Mouse (Mus musculus): ENCODE results near the gene Hnrnpa3. TPM values are rescaled to one million over a fixed set of nuclear protein-coding genes. Genes with fewer than 3 reads are reported as not detected.
A peak's percentile ranks its signal among the peaks of the same experiment; 100 is the strongest.

Gene Hnrnpa3
- polyA plus RNA-seq, 1 experiment from 2014 or later = 310 TPM

GRCm38 (mm10) chr2:75702588-75702976, 43.5 kb downstream of the Hnrnpa3 start:
- DNase-seq (ENCODE audit: low spot score, missing footprints) (no peak), ATAC-seq (ENCODE audit: low FRiP score) (no peak)
- no peaks in the 10 kb centered on the region for H3K9me3 ChIP-seq (ENCODE audit: control insufficient read depth, low read length)
- peak overlapping the region; percentile 63 for H3K4me3 ChIP-seq (ENCODE audit: low read depth, low read length)
- peaks cover 16% of the 10 kb centered on the region for H3K4me1 ChIP-seq (ENCODE audit: control insufficient read depth, insufficient read depth, low read length)
- H3K36me3 ChIP-seq (ENCODE audit: control insufficient read depth, insufficient read depth, low read length) = no peaks in the 10 kb centered on the region
- no peaks in the 10 kb centered on the region for H3K27me3 ChIP-seq (ENCODE audit: control insufficient read depth, insufficient read depth, low read length)
- H3K4me2 ChIP-seq = peak overlapping the region; percentile 76
- 46% methylated on average over 5 of the region's 5 CpGs for WGBS
- H3K9ac ChIP-seq (ENCODE audit: low read length) = peak overlapping the region; percentile 76; the same call in 1 of the 2 replicates
- no peak overlapping the region for H3K27ac ChIP-seq (ENCODE audit: low read depth, low read length)

- under 1% methylated on average over 62 of the region's 62 CpGs for WGBS
- ATAC-seq (ENCODE audit: low FRiP score) = peak; percentile 80
Observed at GRCm38 (mm10) chr2:75703375-75704181, 44.5 kb downstream of the Hnrnpa3 start.

GRCm38 (mm10) chr2:75704234-75705161, 45.4 kb downstream of the Hnrnpa3 start, which contains the start of gene Nfe2l2:
Gene Nfe2l2 (minus strand): TSS chr2:75704641.
- H3K4me2 ChIP-seq = peak within 1 kb of the TSS; percentile 76
- H3K4me3 ChIP-seq (ENCODE audit: low read depth, low read length) = peak within 1 kb of the TSS; percentile 63
- under 1% methylated on average over 57 of the region's 58 CpGs for WGBS
- peaks cover 16% of the 10 kb centered on the region for H3K4me1 ChIP-seq (ENCODE audit: control insufficient read depth, insufficient read depth, low read length)
- H3K9ac ChIP-seq (ENCODE audit: low read length) = peak within 1 kb of the TSS; percentile 76
- ATAC-seq (ENCODE audit: low FRiP score) (peak; percentile 90), DNase-seq (ENCODE audit: low spot score, missing footprints) (peak; percentile 100)
- H3K27ac ChIP-seq (ENCODE audit: low read depth, low read length) = peak within 1 kb of the TSS; percentile 85
- H3K9me3 ChIP-seq (ENCODE audit: control insufficient read depth, low read length) = no peaks in the 10 kb centered on the region
- H3K36me3 ChIP-seq (ENCODE audit: control insufficient read depth, insufficient read depth, low read length) = no peaks in the 10 kb centered on the region
- H3K27me3 ChIP-seq (ENCODE audit: control insufficient read depth, insufficient read depth, low read length) = no peaks in the 10 kb centered on the region

More at GRCm38 (mm10) chr2:75703375-75704181, 44.5 kb downstream of the Hnrnpa3 start:
- Histone ChIP-seq H3K4me2 (peak overlapping the region; percentile 76), H3K9me3 (ENCODE audit: control insufficient read depth, low read length) (no peaks in the 10 kb centered on the region), H3K36me3 (ENCODE audit: control insufficient read depth, insufficient read depth, low read length) (no peaks in the 10 kb centered on the region), H3K4me1 (ENCODE audit: control insufficient read depth, insufficient read depth, low read length) (peaks cover 16% of the 10 kb centered on the region), H3K4me3 (ENCODE audit: low read depth, low read length) (peak overlapping the region; percentile 63), H3K27me3 (ENCODE audit: control insufficient read depth, insufficient read depth, low read length) (no peaks in the 10 kb centered on the region), H3K27ac (ENCODE audit: low read depth, low read length) (peak overlapping the region; percentile 85), H3K9ac (ENCODE audit: low read length) (peak overlapping the region; percentile 76)
- DNase-seq (ENCODE audit: low spot score, missing footprints) = peak; percentile 99

GRCm38 (mm10) chr2:75705162-75705752, 46.2 kb downstream of the Hnrnpa3 start:
- Histone ChIP-seq H3K36me3 (ENCODE audit: control insufficient read depth, insufficient read depth, low read length) (no peaks in the 10 kb centered on the region), H3K27me3 (ENCODE audit: control insufficient read depth, insufficient read depth, low read length) (no peaks in the 10 kb centered on the region), H3K9ac (ENCODE audit: low read length) (peak overlapping the region; percentile 76), H3K9me3 (ENCODE audit: control insufficient read depth, low read length) (no peaks in the 10 kb centered on the region), H3K4me1 (ENCODE audit: control insufficient read depth, insufficient read depth, low read length) (peaks cover 16% of the 10 kb centered on the region), H3K4me2 (peak overlapping the region; percentile 76), H3K4me3 (ENCODE audit: low read depth, low read length) (peak overlapping the region; percentile 63), H3K27ac (ENCODE audit: low read depth, low read length) (peak overlapping the region; percentile 85)
- peak; percentile 1; the same call in 1 of the 2 replicates for ATAC-seq (ENCODE audit: low FRiP score)
- DNase-seq (ENCODE audit: low spot score, missing footprints) = no peak
- WGBS = 34% methylated on average over 19 of the region's 19 CpGs

- ATAC-seq (ENCODE audit: low FRiP score) = no peak
- no peak overlapping the region for H3K27ac ChIP-seq (ENCODE audit: low read depth, low read length)
- H3K4me1 ChIP-seq (ENCODE audit: control insufficient read depth, insufficient read depth, low read length) = peaks cover 14% of the 10 kb centered on the region
Observed at GRCm38 (mm10) chr2:75706435-75706834, 47.4 kb downstream of the Hnrnpa3 start.

GRCm38 (mm10) chr2:75707420-75707819, 48.4 kb downstream of the Hnrnpa3 start:
- 34% methylated on average over 1 of the region's 1 CpGs for WGBS
- H3K4me1 ChIP-seq (ENCODE audit: control insufficient read depth, insufficient read depth, low read length) = peaks cover 11% of the 10 kb centered on the region

More at GRCm38 (mm10) chr2:75706435-75706834, 47.4 kb downstream of the Hnrnpa3 start:
- 77% methylated on average over 5 of the region's 5 CpGs for WGBS
- Histone ChIP-seq H3K4me3 (ENCODE audit: low read depth, low read length) (no peak overlapping the region), H3K27me3 (ENCODE audit: control insufficient read depth, insufficient read depth, low read length) (no peaks in the 10 kb centered on the region), H3K4me2 (no peak overlapping the region), H3K9ac (ENCODE audit: low read length) (no peak overlapping the region), H3K9me3 (ENCODE audit: control insufficient read depth, low read length) (no peaks in the 10 kb centered on the region), H3K36me3 (ENCODE audit: control insufficient read depth, insufficient read depth, low read length) (no peaks in the 10 kb centered on the region)
- DNase-seq (ENCODE audit: low spot score, missing footprints) = no peak

GRCm38 (mm10) chr2:75713083-75713482, 54.0 kb downstream of the Hnrnpa3 start:
- ATAC-seq (ENCODE audit: low FRiP score) (no peak), DNase-seq (ENCODE audit: low spot score, missing footprints) (no peak)
- no peaks in the 10 kb centered on the region for H3K27me3 ChIP-seq (ENCODE audit: control insufficient read depth, insufficient read depth, low read length)
- 85% methylated on average over 3 of the region's 3 CpGs for WGBS
- H3K9ac ChIP-seq (ENCODE audit: low read length) = no peak overlapping the region
- no peaks in the 10 kb centered on the region; the same call in 1 of the 2 replicates for H3K4me1 ChIP-seq (ENCODE audit: control insufficient read depth, insufficient read depth, low read length)
- H3K27ac ChIP-seq (ENCODE audit: low read depth, low read length) = no peak overlapping the region
- no peak overlapping the region for H3K4me3 ChIP-seq (ENCODE audit: low read depth, low read length)
- no peaks in the 10 kb centered on the region for H3K9me3 ChIP-seq (ENCODE audit: control insufficient read depth, low read length)
- H3K4me2 ChIP-seq = no peak overlapping the region
- H3K36me3 ChIP-seq (ENCODE audit: control insufficient read depth, insufficient read depth, low read length) = no peaks in the 10 kb centered on the region

More at GRCm38 (mm10) chr2:75707420-75707819, 48.4 kb downstream of the Hnrnpa3 start:
- Histone ChIP-seq H3K27me3 (ENCODE audit: control insufficient read depth, insufficient read depth, low read length) (no peaks in the 10 kb centered on the region), H3K27ac (ENCODE audit: low read depth, low read length) (no peak overlapping the region), H3K36me3 (ENCODE audit: control insufficient read depth, insufficient read depth, low read length) (no peaks in the 10 kb centered on the region), H3K4me3 (ENCODE audit: low read depth, low read length) (no peak overlapping the region), H3K4me2 (no peak overlapping the region), H3K9me3 (ENCODE audit: control insufficient read depth, low read length) (no peaks in the 10 kb centered on the region), H3K9ac (ENCODE audit: low read length) (no peak overlapping the region)
- ATAC-seq (ENCODE audit: low FRiP score) (no peak), DNase-seq (ENCODE audit: low spot score, missing footprints) (no peak)

- Histone ChIP-seq H3K9me3 (ENCODE audit: control insufficient read depth, low read length) (no peaks in the 10 kb centered on the region), H3K4me3 (ENCODE audit: low read depth, low read length) (no peak overlapping the region), H3K4me1 (ENCODE audit: control insufficient read depth, insufficient read depth, low read length) (no peaks in the 10 kb centered on the region; the same call in 1 of the 2 replicates), H3K36me3 (ENCODE audit: control insufficient read depth, insufficient read depth, low read length) (no peaks in the 10 kb centered on the region), H3K9ac (ENCODE audit: low read length) (no peak overlapping the region), H3K27me3 (ENCODE audit: control insufficient read depth, insufficient read depth, low read length) (no peaks in the 10 kb centered on the region), H3K27ac (ENCODE audit: low read depth, low read length) (no peak overlapping the region), H3K4me2 (no peak overlapping the region)
- 75% methylated on average over 4 of the region's 4 CpGs for WGBS
- DNase-seq (ENCODE audit: low spot score, missing footprints) = peak; percentile 70
- no peak for ATAC-seq (ENCODE audit: low FRiP score)
Observed at GRCm38 (mm10) chr2:75714766-75715165, 55.7 kb downstream of the Hnrnpa3 start.
